Mouse (Mus musculus) CD4-positive, CD25-positive, alpha-beta regulatory T cell, adult 4 months (primary cell): ENCODE measurements around the gene Actn1. TPM values are rescaled to one million over a fixed set of nuclear protein-coding genes. Genes with fewer than 3 reads are reported as not detected.
A peak's percentile ranks its signal among the peaks of the same experiment; 100 is the strongest.

ENCODE experiments used
- ATAC-seq: one replicate; pipeline ENCODE4 v1.8.0; 2017
- polyA plus RNA-seq, 2 experiments: library from polyadenylated mRNA; unstranded; fragments of 100-300 nt; shearing (Covaris generic); gene quantifications; one replicate each; pipeline ENCODE4 v1.2.1; 2017

The Actn1 gene
- polyA plus RNA-seq, 2 experiments from 2014 or later, result 47.8 to 47.9 TPM

DNA sequence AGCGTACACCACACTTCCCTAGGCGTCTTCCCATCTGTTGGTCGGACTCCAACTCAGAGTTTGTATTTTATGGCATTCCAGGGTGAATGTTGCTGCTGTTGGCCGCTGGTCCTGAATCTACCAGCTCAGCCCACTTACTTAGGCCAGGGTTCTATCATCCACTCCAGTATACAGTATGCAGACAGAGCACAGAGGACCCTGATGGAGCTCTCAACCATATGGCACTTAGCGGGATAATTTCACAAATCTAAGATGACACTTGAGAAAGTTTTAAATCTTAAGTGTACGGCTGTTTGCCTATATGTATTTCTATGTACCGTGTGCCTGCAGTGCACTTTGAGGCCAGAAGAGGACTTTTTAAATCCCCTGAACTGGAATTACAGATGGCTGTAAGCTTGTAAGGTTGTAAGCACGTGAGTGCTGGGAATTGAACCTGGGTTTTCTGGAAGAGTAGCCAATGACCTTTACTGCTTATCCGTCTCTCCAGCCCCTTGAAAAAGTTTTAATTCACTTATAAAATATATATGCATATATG, 127.1 kb downstream of the Actn1 start:
- peak; percentile 8 for ATAC-seq

DNA sequence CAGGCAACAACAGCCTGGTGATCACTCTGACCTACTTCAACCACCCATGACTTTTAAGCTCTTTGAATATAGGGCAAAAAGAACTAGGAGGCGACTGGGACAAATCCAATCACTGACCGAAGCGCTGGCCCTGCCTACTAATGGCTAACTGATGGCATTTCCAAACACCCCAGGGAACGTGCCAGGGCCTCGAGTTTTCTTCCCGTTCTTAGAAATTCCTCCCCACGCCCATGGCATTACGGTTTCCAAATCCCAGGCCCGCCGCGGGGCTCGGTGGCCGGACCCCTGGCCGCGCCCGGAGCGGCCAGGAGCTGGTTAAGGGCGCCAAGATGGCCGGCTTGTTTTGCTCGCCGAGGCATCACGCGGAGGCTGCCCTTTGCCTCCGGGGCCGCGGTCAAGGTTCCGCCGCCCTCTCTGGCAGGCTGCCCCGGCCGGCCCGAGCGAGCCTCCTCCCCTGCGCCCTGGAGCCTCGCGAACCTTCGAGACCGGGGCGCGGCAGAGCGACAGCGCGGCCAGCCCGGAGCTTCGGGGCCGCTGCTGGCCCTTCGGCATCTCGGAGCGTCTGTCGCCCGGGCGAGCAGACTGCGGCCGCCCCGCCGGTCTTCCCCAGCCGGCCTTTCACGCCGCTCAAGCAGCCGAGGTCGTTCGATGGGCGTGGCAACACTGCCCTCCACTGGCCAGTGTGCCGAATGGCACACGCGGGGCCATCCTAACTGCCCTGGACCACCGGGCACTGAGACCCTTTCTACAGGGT, 127.7 kb downstream of the Actn1 start:
- peak; percentile 32 for ATAC-seq

DNA sequence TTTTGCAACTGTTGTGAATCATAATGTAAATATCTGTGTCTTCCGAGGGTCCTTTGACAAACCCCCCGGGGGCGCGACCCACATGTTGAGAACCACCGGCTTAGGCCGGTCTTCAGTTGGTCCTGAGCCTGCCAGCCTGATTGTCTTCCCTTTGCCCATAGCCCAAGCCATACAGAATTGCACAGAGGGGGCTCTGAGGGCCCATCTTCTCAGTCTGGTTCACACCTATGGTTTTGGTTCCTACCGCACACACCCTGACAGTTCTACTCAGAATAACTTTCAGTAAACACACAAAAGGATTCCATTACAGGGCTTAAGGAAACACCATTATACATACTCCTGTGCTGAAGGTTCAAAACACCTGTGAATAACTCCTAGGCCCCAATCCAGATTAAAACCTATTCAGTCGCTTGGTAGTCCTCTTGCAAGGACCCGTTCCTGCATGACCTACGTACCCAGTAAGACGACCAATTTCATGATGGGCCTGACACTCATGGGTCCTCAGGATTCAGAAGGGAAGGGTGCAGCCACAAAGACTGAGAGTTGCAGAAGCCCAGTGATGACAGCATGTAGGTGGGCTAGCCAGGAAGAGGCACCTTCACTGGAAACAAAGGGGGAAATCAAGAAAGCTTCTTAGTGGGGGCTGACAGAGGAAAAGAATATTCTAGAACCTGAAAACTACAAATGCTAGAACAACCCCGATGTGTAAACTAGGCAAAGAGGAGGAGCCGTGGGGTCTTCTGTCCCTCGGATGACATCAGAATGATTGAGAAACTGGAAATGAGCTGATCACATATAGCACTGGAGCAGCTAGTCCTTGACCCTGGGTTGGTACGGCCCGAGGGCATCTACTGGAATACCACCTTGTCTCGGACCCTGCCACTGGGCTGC, 128.6 kb downstream of the Actn1 start:
- peak; percentile 31 for ATAC-seq

DNA sequence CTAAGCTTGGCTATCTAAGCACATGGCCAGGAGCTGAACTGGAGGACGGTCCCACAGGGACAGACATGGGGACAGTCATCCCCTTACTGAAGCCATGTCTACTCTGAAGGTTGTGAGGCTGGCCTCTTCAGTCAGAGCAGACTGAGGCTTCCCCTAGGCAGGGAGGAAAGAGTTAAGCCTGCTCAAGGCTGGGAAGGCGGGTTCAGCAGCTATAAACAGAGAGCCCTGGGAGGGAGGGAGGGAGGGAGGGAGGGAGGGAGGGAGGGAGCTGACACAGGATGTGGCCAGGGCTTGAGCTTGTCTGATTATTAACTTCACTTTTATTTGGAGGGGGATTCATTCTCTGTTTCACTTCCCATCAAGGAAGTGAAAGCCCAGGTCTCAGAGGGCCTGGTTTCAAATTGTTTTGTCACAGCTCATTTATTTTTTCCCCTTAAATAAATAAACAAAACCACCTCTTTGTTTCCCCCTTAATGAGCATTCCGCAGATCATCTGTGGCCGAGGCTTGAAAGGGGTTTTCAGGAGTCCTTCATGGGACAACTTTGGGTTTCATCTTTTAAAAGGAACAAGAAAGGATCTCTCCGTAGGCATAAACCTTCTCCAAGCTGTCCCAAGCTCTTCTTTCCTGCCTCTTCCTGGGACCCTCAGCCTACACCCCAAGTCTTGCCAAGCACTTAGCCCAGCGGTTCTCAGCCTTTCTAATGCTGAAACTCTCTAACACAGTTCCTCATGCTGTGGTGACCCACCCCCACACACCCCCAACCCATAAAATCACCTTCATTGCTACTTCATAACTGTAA, 129.4 kb downstream of the Actn1 start:
- peak; percentile 60 for ATAC-seq

DNA sequence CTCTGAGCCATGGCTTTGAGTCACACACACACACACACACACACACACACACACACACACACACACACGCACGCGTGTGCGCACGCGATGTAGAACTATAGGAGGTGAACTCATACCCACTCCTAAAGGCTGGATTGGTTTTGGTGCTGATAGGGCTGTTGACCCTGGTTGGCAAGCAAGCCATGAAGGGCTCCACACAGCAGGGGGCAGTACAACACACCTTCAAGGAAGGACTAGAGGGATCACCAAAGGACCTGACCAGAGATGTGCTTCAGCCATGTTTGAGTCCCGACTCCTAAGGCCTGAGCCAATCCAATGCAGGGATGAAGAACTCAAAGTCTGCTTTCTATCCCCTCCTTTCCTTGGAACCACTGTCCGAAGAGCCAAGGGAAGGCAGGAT, 130.6 kb downstream of the Actn1 start:
- no peak for ATAC-seq

DNA sequence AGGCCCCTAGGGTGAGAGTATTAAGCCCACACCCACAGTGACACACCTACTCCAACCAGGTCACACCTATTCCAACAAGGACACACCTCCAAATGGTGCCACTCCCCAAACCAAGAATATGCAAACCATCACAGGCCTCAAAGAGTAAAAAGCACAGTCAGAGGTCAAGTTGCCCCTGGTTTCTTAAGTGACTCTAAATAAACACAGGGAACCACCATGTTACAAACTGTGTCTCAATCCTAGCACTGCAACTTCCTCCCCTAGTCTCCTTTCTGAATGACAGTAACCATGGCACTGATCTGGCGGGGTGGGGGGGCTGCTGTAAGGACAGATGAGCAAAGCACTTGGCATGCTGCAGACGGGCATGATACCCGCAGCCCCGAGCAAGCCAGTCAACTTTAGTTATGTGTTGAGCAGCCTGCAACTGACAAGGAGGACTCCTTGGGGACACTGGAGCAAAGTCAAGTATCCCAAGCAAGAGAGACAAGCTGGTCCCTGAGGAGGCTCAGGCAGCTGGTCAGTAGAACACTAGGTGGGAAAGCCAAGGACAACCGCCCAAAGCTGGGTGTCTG, 132.9 kb downstream of the Actn1 start:
- ATAC-seq, result no peak

DNA sequence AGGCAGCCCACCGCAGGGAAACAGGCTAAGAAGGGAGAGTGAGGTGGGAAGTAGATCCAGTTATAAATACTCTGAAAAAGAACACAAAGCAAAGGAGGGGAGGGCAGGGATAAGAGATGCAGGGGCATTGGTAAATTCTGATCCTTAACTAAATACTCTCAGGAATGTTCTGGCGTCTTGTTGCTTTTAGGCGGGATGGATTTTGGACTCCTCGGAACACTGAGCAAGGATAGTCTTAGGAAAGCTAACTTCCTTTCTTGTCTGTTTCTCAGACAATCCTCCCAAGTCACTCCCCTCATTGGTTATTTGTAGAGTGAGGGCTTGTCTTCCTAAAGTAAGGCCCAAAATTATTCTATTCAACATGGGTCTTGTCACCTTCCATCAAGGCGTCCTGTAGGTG, 134.9 kb downstream of the Actn1 start:
- no peak for ATAC-seq

DNA sequence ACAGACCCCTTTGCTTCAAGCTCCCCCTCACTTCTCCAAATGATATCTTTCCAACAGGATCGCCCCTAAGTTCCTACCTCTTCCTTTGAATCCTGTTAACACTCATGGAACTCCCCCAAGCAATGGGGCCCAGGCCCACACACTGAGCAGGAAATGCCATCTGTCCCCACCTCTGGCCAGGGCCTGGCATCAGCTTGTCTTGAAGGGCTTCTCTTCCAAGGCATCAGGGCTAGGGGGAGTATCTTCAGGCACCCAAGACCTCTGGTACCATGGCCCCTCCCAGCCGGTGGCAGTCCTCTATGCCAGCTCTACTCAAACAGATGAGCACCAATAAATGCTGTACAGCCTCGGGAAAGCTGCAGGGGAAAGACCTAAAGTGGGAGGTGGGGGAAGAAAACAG, 135.4 kb downstream of the Actn1 start:
- ATAC-seq, result no peak

DNA sequence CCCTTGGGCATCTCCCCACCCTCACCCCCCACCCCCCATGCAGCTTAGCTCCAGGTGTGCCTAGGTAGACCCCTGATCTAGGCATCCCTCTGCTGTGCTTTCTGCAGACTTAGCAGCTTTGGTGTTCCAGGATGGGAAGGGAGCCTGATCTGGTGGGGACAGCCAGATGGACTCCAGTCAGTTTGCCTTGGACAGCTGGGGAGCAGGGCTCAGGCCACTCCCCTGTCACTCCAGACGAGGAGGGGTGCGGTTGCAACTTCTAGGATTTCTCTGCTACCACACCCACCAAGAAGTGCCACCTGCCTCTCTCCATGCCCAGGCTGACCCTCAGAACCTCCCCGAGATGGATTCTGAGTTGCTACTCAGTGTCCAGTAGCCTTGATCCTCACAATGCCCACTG, 136.0 kb downstream of the Actn1 start:
- ATAC-seq, result no peak

DNA sequence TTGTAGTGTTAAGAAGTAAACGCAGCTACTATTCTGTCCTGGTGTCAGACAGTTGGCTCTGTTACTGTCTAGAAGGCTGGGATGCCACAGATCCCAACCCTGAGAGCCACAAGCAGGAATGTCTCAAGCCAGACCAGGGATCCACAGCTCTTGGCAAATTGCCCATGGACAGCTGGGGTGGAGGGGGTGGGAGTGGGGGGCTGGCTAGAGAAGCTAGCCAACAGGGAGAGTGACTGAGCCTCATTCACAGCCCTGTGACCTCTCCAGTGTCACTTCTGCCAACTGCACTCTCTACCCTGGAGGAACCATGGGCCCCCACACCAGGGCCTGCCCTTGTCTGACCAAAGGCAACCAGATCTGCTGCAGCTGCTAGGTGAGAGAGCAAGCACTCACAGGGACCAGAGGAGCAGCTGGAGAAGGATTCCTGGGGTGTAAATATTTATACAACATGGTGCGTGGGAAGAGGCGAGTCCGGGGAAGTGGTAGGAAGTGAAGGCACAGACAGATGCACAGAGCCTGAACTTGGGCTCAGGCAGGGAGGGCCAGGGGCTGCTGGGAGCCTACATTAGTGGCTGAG, 136.9 kb downstream of the Actn1 start:
- no peak for ATAC-seq

DNA sequence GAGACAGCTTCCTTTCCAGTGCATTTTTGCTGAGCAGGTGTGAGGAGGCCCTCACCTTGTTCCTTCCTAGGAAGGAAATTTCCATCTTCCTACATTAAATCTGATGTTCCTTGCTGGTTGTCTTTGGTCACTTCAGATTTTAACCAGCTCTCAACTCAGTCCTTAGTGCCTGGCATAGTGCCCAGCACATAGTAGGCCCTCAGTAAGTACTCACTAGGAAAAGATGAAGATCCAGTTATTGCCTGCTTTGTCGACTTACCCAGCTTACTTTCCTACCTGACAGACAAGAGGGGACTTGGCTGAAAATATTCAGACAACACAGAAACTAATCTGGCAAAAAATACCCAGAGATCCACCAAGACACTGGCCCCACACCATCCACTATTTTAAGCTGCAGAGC, 138.7 kb downstream of the Actn1 start:
- ATAC-seq, result no peak

DNA sequence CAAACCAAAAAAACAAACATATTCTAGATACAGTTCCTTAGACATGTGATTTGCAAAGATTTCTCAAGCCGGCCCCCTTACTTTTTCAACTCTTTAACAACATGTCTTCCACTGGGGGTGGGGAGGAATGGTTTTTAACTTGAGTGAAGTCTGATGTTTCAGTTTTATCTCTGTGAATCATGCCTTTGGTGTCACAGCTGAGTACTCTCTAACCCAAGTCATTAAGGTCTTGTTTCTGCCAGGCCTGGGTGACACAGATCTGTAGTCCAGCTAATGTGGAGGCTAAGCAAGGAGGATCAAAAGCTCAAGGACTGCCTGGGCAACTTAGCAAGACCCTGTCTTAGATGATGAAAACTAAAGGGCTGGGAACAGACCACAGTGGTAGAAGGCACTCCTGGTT, 141.6 kb downstream of the Actn1 start:
- ATAC-seq, result no peak

Other genes with a start within 250 kb of the Actn1 start
- 100 to 1,000 TPM; 139 to 188 TPM for gene Zfp36l1, start 147.4 kb downstream of the Actn1 start, polyA plus RNA-seq
- 10 to 100 TPM; 14.9 to 18.2 TPM for gene Dcaf5, start 176.2 kb upstream of the Actn1 start, polyA plus RNA-seq
- 10 to 100 TPM; 17.7 to 35.3 TPM for gene Exd2, start 202.7 kb upstream of the Actn1 start, polyA plus RNA-seq